Comparison of ENCODE assay signal across 13 mouse cellular contexts in the genomic region with DNA sequence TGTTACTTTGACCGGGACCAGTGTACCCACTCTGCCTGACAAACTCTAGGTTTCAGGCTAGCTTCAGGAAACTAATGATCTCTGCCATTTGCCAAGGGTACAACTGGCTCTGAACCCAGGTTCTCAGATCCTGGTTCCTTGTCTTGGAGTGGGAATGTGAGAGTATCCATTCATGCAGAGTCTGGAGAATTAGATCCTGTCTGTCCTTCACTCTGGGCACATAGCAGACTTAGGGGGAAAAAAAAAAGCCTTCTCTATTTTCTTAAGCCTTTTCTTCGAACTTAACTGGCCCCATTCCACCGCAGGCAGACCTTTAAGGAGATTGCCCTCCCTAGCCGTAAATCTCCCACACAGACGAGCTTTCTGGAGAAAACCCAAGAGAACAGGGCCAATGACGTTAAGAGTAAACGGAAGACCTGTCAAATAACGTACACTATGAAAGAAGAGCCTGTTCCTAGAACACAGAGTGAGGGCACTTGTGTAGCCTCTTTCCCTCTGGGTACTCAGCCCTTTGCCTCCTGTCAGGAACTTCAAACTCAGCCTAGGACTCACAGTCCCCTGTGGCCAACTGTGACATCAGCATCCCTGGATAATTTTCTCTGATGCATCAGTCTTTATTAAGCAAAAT.
DNase-seq lines count a peak whose midpoint lies in the region; ATAC-seq and TF ChIP-seq lines count a peak whose summit lies in the region.
"Had no signal": no experiment of that assay in that cellular context is flagged by ENCODE, and none has a peak within 500 bp of the region (broad histone marks: within the 10 kb centered on the region; RNA-seq: fewer than 3 reads in every experiment).

No protein-coding gene starts in this region.

- H3K9ac ChIP-seq in lung, embryonic 14.5 days, result no peak overlapping the region
- no peak overlapping the region for H3K9ac ChIP-seq in neural tube, embryonic 15.5 days (replicated peaks)
- H3K9ac ChIP-seq: embryonic facial prominence, embryonic 13.5 days; hindbrain, embryonic 15.5 days had no signal

- H3K4me1 ChIP-seq in lung, embryonic 14.5 days (ENCODE audit: insufficient read depth), result no peaks in the 10 kb centered on the region
- no peaks in the 10 kb centered on the region for H3K4me1 ChIP-seq in kidney, adult 2 months (ENCODE audit: control insufficient read depth, insufficient read depth, low read length)
- peaks cover 11% of the 10 kb centered on the region; the same call in 1 of the 2 replicates for H3K4me1 ChIP-seq in neural tube, embryonic 15.5 days
- H3K4me1 ChIP-seq: hindbrain, embryonic 15.5 days had no signal

- no peak overlapping the region for H3K27ac ChIP-seq in lung, embryonic 14.5 days (ENCODE audit: low read depth)
- H3K27ac ChIP-seq in kidney, adult 2 months (ENCODE audit: insufficient read depth, low read depth, low read length), result 0 out of 2 replicates have a peak overlapping the region, but pooled peaks have one; percentile 43
- 0 out of 2 replicates have a peak overlapping the region, but pooled peaks have one; percentile 23 for H3K27ac ChIP-seq in neural tube, embryonic 15.5 days (replicated peaks)
- H3K27ac ChIP-seq: embryonic facial prominence, embryonic 13.5 days; heart, adult 2 months; hindbrain, embryonic 15.5 days; left cerebral cortex, adult 2 months had no signal

- TF ChIP-seq POLR2A in kidney, adult 2 months (IDR thresholded peaks at IDR 0.05; ENCODE audit: low read depth, low read length), result no peak

- H3K9me3 ChIP-seq in lung, embryonic 14.5 days (ENCODE audit: low read depth, low read length), result no peaks in the 10 kb centered on the region
- H3K9me3 ChIP-seq in neural tube, embryonic 15.5 days (replicated peaks), result no peaks in the 10 kb centered on the region
- H3K9me3 ChIP-seq: embryonic facial prominence, embryonic 13.5 days; hindbrain, embryonic 15.5 days had no signal

- 24% methylated on average over 8 of the region's 8 CpGs for WGBS in lung, embryonic 14.5 days
- 18% methylated on average over 8 of the region's 8 CpGs for WGBS in kidney, adult 2 months
- 19% methylated on average over 8 of the region's 8 CpGs for WGBS in neural tube, embryonic 15.5 days

- TF ChIP-seq CTCF in lung, embryonic 14.5 days (IDR thresholded peaks at IDR 0.05; ENCODE audit: low read depth), result no peak
- no peak for TF ChIP-seq CTCF in kidney, adult 2 months (conservative IDR thresholded peaks at IDR 0.05; ENCODE audit: insufficient read depth, insufficient read length, low read depth, low read length)

- no peak overlapping the region for H3K4me2 ChIP-seq in lung, embryonic 14.5 days
- H3K4me2 ChIP-seq in neural tube, embryonic 15.5 days, result no peak overlapping the region
- H3K4me2 ChIP-seq: embryonic facial prominence, embryonic 13.5 days; hindbrain, embryonic 15.5 days had no signal

- no peak overlapping the region for H3K4me3 ChIP-seq in lung, embryonic 14.5 days (ENCODE audit: low read depth, low read length)
- no peak overlapping the region for H3K4me3 ChIP-seq in kidney, adult 2 months (ENCODE audit: insufficient read depth, low read depth, low read length)
- H3K4me3 ChIP-seq in neural tube, embryonic 15.5 days (replicated peaks), result no peak overlapping the region
- H3K4me3 ChIP-seq: embryonic facial prominence, embryonic 13.5 days; heart, adult 2 months; hindbrain, embryonic 15.5 days; left cerebral cortex, adult 2 months had no signal

- no peaks in the 10 kb centered on the region for H3K27me3 ChIP-seq in lung, embryonic 14.5 days (ENCODE audit: insufficient read depth, low read length)
- no peaks in the 10 kb centered on the region for H3K27me3 ChIP-seq in kidney, adult 2 months (replicated peaks; ENCODE audit: control insufficient read depth, insufficient read depth, low read length)
- H3K27me3 ChIP-seq in neural tube, embryonic 15.5 days (replicated peaks), result no peaks in the 10 kb centered on the region
- H3K27me3 ChIP-seq: embryonic facial prominence, embryonic 13.5 days; hindbrain, embryonic 15.5 days had no signal

- no peak for ATAC-seq in lung, embryonic 14.5 days (ENCODE audit: insufficient read depth)
- ATAC-seq in neural tube, embryonic 15.5 days (ENCODE audit: low FRiP score), result peak; percentile 59

- H3K36me3 ChIP-seq in lung, embryonic 14.5 days (ENCODE audit: insufficient read depth), result no peaks in the 10 kb centered on the region
- no peaks in the 10 kb centered on the region for H3K36me3 ChIP-seq in kidney, adult 2 months (ENCODE audit: control insufficient read depth, insufficient read depth, low read length)
- no peaks in the 10 kb centered on the region for H3K36me3 ChIP-seq in neural tube, embryonic 15.5 days
- H3K36me3 ChIP-seq: embryonic facial prominence, embryonic 13.5 days; hindbrain, embryonic 15.5 days had no signal

- DNase-seq in adrenal gland, adult (ENCODE audit: inconsistent age in 2 of 2, low spot score in 1 of 2), result peak; percentile 59 to 66
- no peak for DNase-seq in adrenal gland, postnatal 4 days (ENCODE audit: low spot score in 2 of 2)
- peak; percentile 51 for DNase-seq in lung, embryonic 14.5 days
- DNase-seq in lung, postnatal 36 days, result no peak
- DNase-seq in kidney, adult 2 months, result peak; percentile 73
- no peak for DNase-seq in right cerebral cortex, postnatal 14 days
- DNase-seq in cerebellum, adult 11 months, result no peak
- DNase-seq: heart, adult 2 months; lung, postnatal 14 days had no signal

Comparison
In these comparisons a context has a peak if more than half of its experiments do, and no peak if none do; other contexts are left out.
1. DNase-seq: peak in adrenal gland, adult (2 of 2), lung, embryonic 14.5 days (single experiment) and kidney, adult 2 months (single experiment); none in adrenal gland, postnatal 4 days (0 of 2), lung, postnatal 36 days (single experiment), right cerebral cortex, postnatal 14 days (single experiment) and cerebellum, adult 11 months (single experiment).